Mouse (Mus musculus) macrophage (primary cell): ENCODE measurements around the gene Spon1. TPM values are rescaled to one million over a fixed set of nuclear protein-coding genes. Genes with fewer than 3 reads are reported as not detected.

Experiments used
- H3K27ac ChIP-seq: fragments of 350-480 bp; formaldehyde crosslinking; 2 replicates; pipeline ENCODE4 v1.9.0; 2021
- H3K36me3 ChIP-seq: fragments of 350-480 bp; formaldehyde crosslinking; 2 replicates; pipeline ENCODE4 v1.9.0; 2021; ENCODE audit errors: inconsistent target
- H3K4me3 ChIP-seq: fragments of 350-480 bp; formaldehyde crosslinking; 2 replicates; pipeline ENCODE4 v1.9.0; 2021; ENCODE audit errors: inconsistent target
- H3K79me2 ChIP-seq: fragments of 350-480 bp; formaldehyde crosslinking; 2 replicates; pipeline ENCODE4 v1.9.0; 2021; ENCODE audit errors: inconsistent target
- WGBS: methylation state at CpG from one replicate; pipeline ENCODE4 v1.1.7; 2026; ENCODE audit warnings: inconsistent platforms; ENCODE audit not compliant: missing documents; 5-methylcytosine and 5-hydroxymethylcytosine counted together
- polyA plus RNA-seq: library from polyadenylated mRNA; stranded (reverse); fragments of 250-400 nt; gene quantifications from 3 replicates; pipeline ENCODE4 v1.2.4, GENCODE M21; 2018; ENCODE audit warnings: inconsistent platforms

The Spon1 gene
- polyA plus RNA-seq, 1 experiment from 2014 or later = not detected

- WGBS = 33% methylated on average over 10 of the region's 10 CpGs
- no peaks in the 10 kb centered on the region for H3K36me3 ChIP-seq
- no peak overlapping the region for H3K4me3 ChIP-seq
- H3K27ac ChIP-seq = no peak overlapping the region
- H3K79me2 ChIP-seq = no peaks in the 10 kb centered on the region
These were observed 45.8 kb downstream of the Spon1 start for GRCm38 (mm10) chr7:113811376-113812158.

GRCm38 (mm10) chr7:113814101-113814779, 48.4 kb downstream of the Spon1 start:
- no peak overlapping the region for H3K27ac ChIP-seq
- H3K4me3 ChIP-seq = no peak overlapping the region
- 92% methylated on average over 10 of the region's 10 CpGs for WGBS
- H3K36me3 ChIP-seq = no peaks in the 10 kb centered on the region
- H3K79me2 ChIP-seq = no peaks in the 10 kb centered on the region

GRCm38 (mm10) chr7:113815726-113816125, 49.9 kb downstream of the Spon1 start:
- 91% methylated on average over 5 of the region's 5 CpGs for WGBS

GRCm38 (mm10) chr7:113816827-113817334, 51.1 kb downstream of the Spon1 start:
- H3K27ac ChIP-seq = no peak overlapping the region
- H3K36me3 ChIP-seq = no peaks in the 10 kb centered on the region
- no peak overlapping the region for H3K4me3 ChIP-seq
- WGBS = 61% methylated on average over 7 of the region's 7 CpGs
- no peaks in the 10 kb centered on the region for H3K79me2 ChIP-seq

More at GRCm38 (mm10) chr7:113815726-113816125, 49.9 kb downstream of the Spon1 start:
- Histone ChIP-seq H3K4me3 (no peak overlapping the region), H3K36me3 (no peaks in the 10 kb centered on the region), H3K27ac (no peak overlapping the region), H3K79me2 (no peaks in the 10 kb centered on the region)

GRCm38 (mm10) chr7:113818116-113818515, 52.3 kb downstream of the Spon1 start:
- no peaks in the 10 kb centered on the region for H3K79me2 ChIP-seq
- no peak overlapping the region for H3K4me3 ChIP-seq
- WGBS = 85% methylated on average over 6 of the region's 6 CpGs
- no peaks in the 10 kb centered on the region for H3K36me3 ChIP-seq
- H3K27ac ChIP-seq = no peak overlapping the region

GRCm38 (mm10) chr7:113820213-113820612, 54.4 kb downstream of the Spon1 start:
- Histone ChIP-seq H3K36me3 (no peaks in the 10 kb centered on the region), H3K27ac (no peak overlapping the region), H3K79me2 (no peaks in the 10 kb centered on the region), H3K4me3 (no peak overlapping the region)
- 100% methylated on average over 2 of the region's 2 CpGs for WGBS

GRCm38 (mm10) chr7:113823026-113823425, 57.2 kb downstream of the Spon1 start:
- H3K4me3 ChIP-seq = no peak overlapping the region
- H3K36me3 ChIP-seq = no peaks in the 10 kb centered on the region
- H3K27ac ChIP-seq = no peak overlapping the region
- 78% methylated on average over 3 of the region's 3 CpGs for WGBS
- no peaks in the 10 kb centered on the region for H3K79me2 ChIP-seq

GRCm38 (mm10) chr7:113824651-113825050, 58.9 kb downstream of the Spon1 start:
- 89% methylated on average over 6 of the region's 6 CpGs for WGBS
- Histone ChIP-seq H3K36me3 (no peaks in the 10 kb centered on the region), H3K4me3 (no peak overlapping the region), H3K27ac (no peak overlapping the region), H3K79me2 (no peaks in the 10 kb centered on the region)

- 83% methylated on average over 5 of the region's 5 CpGs for WGBS
- Histone ChIP-seq H3K79me2 (no peaks in the 10 kb centered on the region), H3K4me3 (no peak overlapping the region), H3K36me3 (no peaks in the 10 kb centered on the region), H3K27ac (no peak overlapping the region)
These were observed 59.9 kb downstream of the Spon1 start for GRCm38 (mm10) chr7:113825498-113826205.

- H3K79me2 ChIP-seq = no peaks in the 10 kb centered on the region
- no peak overlapping the region for H3K27ac ChIP-seq
- 94% methylated on average over 1 of the region's 1 CpGs for WGBS
- no peaks in the 10 kb centered on the region for H3K36me3 ChIP-seq
- H3K4me3 ChIP-seq = no peak overlapping the region
These were observed 60.7 kb downstream of the Spon1 start for GRCm38 (mm10) chr7:113826510-113826909.

- WGBS = 75% methylated on average over 2 of the region's 2 CpGs
- Histone ChIP-seq H3K4me3 (no peak overlapping the region), H3K79me2 (no peaks in the 10 kb centered on the region), H3K27ac (no peak overlapping the region), H3K36me3 (no peaks in the 10 kb centered on the region)
These were observed 62.3 kb downstream of the Spon1 start for GRCm38 (mm10) chr7:113828122-113828571.

- no peak overlapping the region for H3K4me3 ChIP-seq
- no peaks in the 10 kb centered on the region for H3K36me3 ChIP-seq
- 97% methylated on average over 2 of the region's 2 CpGs for WGBS
- H3K79me2 ChIP-seq = no peaks in the 10 kb centered on the region
- H3K27ac ChIP-seq = no peak overlapping the region
These were observed 62.8 kb downstream of the Spon1 start for GRCm38 (mm10) chr7:113828576-113828975.

GRCm38 (mm10) chr7:113837151-113837550, 71.4 kb downstream of the Spon1 start:
- Histone ChIP-seq H3K79me2 (no peaks in the 10 kb centered on the region), H3K36me3 (no peaks in the 10 kb centered on the region), H3K27ac (no peak overlapping the region), H3K4me3 (no peak overlapping the region)
- 53% methylated on average over 4 of the region's 4 CpGs for whole genome bisulfite sequencing

- no peaks in the 10 kb centered on the region for H3K79me2 ChIP-seq
- H3K4me3 ChIP-seq = no peak overlapping the region
- no peaks in the 10 kb centered on the region for H3K36me3 ChIP-seq
- 92% methylated on average over 5 of the region's 8 CpGs for WGBS
- no peak overlapping the region for H3K27ac ChIP-seq
These were observed 73.6 kb downstream of the Spon1 start for GRCm38 (mm10) chr7:113839431-113839830.
